Mouse (Mus musculus) adipose tissue, adult 10 weeks (tissue): ENCODE measurements around the gene Wnk2. TPM values are rescaled to one million over a fixed set of nuclear protein-coding genes. Genes with fewer than 3 reads are reported as not detected.

ENCODE experiments used
- polyA plus RNA-seq: library from polyadenylated mRNA; stranded (reverse); fragments of 350-450 nt; fragmentation: Illumina TruSeq; extraction: RNeasy Lipid Tissue Mini Kit (QIAGEN cat#74804); gene quantifications from one replicate; pipeline ENCODE4 v1.2.3, GENCODE M21; 2014; ENCODE audit warnings: low read depth, low replicate concordance

Wnk2 gene
- 15.7 TPM for polyA plus RNA-seq

DNA sequence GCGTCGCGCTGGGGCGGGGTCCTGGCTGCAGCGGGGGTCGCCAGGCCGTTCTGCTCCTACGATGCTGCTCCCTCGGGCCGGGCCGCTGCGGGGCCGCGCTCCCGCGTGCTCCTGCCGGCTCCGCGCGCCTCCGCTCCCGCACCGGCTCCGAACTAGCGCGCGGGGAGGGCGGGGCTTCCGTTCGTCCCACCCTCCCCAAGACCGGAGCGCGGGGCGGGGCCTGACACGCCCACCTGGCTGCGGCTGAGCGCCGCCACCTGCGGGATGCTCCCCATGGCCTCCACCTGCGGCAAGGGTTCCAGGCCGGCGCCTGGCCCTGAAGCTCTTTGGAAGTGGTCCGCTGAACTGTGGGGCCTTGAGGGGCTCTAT, at the start of gene Wnk2:
TSS of gene Wnk2 (minus strand) at position 157 of the 369 bp plus-strand sequence.

DNA sequence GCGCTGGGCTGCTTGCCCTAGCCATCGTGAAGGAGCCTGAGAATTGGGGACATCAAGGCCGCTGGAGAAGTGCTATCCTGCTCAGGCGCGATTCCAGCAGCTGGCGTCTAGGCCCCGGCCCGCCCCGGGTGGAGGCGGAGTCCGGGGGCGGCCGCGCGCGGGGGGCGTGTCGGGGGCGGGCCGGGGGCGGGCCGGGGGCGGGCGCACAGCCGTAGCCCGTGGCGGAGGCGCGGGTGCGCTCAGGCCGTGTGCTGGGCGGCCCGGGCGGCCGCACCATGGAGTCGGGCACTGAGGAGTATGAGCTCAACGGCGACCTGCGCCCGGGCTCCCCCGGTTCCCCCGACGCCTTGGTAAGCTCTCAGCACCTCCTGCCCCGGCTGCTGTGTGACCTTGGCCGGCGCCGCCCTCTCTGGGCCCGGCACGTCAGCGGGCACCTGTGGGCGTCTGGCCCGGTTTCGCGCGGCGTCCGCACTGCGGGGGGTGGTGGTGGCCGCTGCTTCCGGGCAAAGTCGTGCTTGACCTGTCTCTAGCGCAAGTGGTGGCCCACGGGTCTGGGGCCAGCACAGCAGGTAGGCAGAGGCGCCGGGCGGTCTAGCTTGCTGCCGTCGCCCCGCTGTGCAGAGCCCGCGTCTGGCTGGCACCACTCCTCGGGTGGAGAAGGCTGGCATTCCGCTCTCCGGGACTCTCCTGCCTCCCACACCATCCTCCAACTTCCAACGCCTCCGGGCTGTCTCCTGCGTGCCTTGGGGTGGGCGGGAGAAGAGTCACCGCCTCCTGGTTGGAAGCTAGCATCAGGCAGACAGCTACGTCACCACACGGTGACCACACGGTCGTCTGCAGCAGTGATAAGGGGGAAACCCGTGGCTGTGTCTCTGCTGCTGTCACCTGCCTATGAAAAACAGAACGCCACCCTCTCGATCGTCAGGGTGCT, 39.7 kb upstream of the Wnk2 start, which contains the start of gene Ninj1:
TSS of gene Ninj1 (plus strand) at position 198 of the 931 bp plus-strand sequence.

Other genes with a start within 250 kb of the Wnk2 start
- 89.8 TPM for gene Fam120a, start 180.0 kb downstream of the Wnk2 start, polyA plus RNA-seq
- 54.3 TPM for gene Ninj1, start 39.5 kb upstream of the Wnk2 start, polyA plus RNA-seq
- gene Card19, start 68.0 kb upstream of the Wnk2 start, polyA plus RNA-seq = 50.8 TPM
- 8.1 TPM for gene Susd3, start 100.7 kb upstream of the Wnk2 start, polyA plus RNA-seq
- 3.0 TPM for gene Fgd3, start 172.3 kb upstream of the Wnk2 start, polyA plus RNA-seq
- 22.7 TPM for gene Bicd2, start 193.6 kb upstream of the Wnk2 start, polyA plus RNA-seq